Mouse (Mus musculus) CH12.LX (cell line): Measurements from ENCODE around the gene Adgrg6. TPM values are rescaled to one million over a fixed set of nuclear protein-coding genes. Genes with fewer than 3 reads are reported as not detected.

Experiments used
- polyA plus RNA-seq: library from polyadenylated mRNA; unstranded; fragments of >175 nt; gene quantifications from 2 replicates; pipeline ENCODE4 v1.2.1, GENCODE M21; 2012; ENCODE audit warnings: low read depth; ENCODE audit not compliant: insufficient read length
- total RNA-seq, 2 experiments: library from RNA; depleted of rRNA; stranded (reverse); fragments of 300-350 nt in 1 of 2; fragments of >200 nt in 1 of 2; gene quantifications; 2 replicates each; pipeline ENCODE4 v1.2.3; 2012 to 2014

Gene Adgrg6
- total and polyA plus RNA-seq, 3 experiments = not detected

Other genes starting within 250 kb of the Adgrg6 start
- gene Vta1, start 159.9 kb upstream of the Adgrg6 start, total RNA-seq (2012; rRNA removed) = 49.8 and 50.0 TPM in 2 replicates
- gene Vta1, start 159.9 kb upstream of the Adgrg6 start, total RNA-seq (2014; rRNA removed) = 82.1 and 97.9 TPM in 2 replicates
- 79.6 and 91.7 TPM in 2 replicates for gene Vta1, start 159.9 kb upstream of the Adgrg6 start, polyA plus RNA-seq
- 0.25 TPM in 1 of 2 replicates, not detected in the other for gene Nmbr, start 159.9 kb upstream of the Adgrg6 start, total RNA-seq (2012; rRNA removed)
- 0.36 and 0.58 TPM in 2 replicates for gene Nmbr, start 159.9 kb upstream of the Adgrg6 start, total RNA-seq (2014; rRNA removed)
- 0.26 TPM in 1 of 2 replicates, not detected in the other for gene Nmbr, start 159.9 kb upstream of the Adgrg6 start, polyA plus RNA-seq
- gene Gje1, start 172.6 kb upstream of the Adgrg6 start, total RNA-seq (2012; rRNA removed) = not detected in 2 replicates
- not detected in 2 replicates for gene Gje1, start 172.6 kb upstream of the Adgrg6 start, total RNA-seq (2014; rRNA removed)
- gene Gje1, start 172.6 kb upstream of the Adgrg6 start, polyA plus RNA-seq = not detected in 2 replicates